Mouse (Mus musculus) kidney, adult 8-10 months (tissue): ENCODE results near the gene Ak5.
A peak's percentile ranks its signal among the peaks of the same experiment; 100 is the strongest.
"Not testable (repeated sequence)": the region's sequence is repeated elsewhere in the genome, so short reads cannot be mapped to it uniquely, and the experiment has no call there.

Source experiments
- DNase-seq, 2 experiments: peaks; one replicate each; pipeline ENCODE4 v3.0.0; 2022

Ak5 gene

GRCm38 (mm10) chr3:152470347-152470746 lies 197.8 kb downstream of the Ak5 start:
- DNase-seq = no peak

- no peak for DNase-seq
These were observed 198.5 kb downstream of the Ak5 start for GRCm38 (mm10) chr3:152469423-152470200.

- DNase-seq = no peak
These were observed 199.6 kb downstream of the Ak5 start for GRCm38 (mm10) chr3:152468569-152469041.

GRCm38 (mm10) chr3:152468032-152468431 lies 200.1 kb downstream of the Ak5 start:
- no peak for DNase-seq

GRCm38 (mm10) chr3:152467312-152467711 lies 200.8 kb downstream of the Ak5 start:
- no peak for DNase-seq

- no peak for DNase-seq
These were observed 201.3 kb downstream of the Ak5 start for GRCm38 (mm10) chr3:152466849-152467248.

- DNase-seq = no peak
These were observed 202.8 kb downstream of the Ak5 start for GRCm38 (mm10) chr3:152465338-152465737.

GRCm38 (mm10) chr3:152464462-152464861 lies 203.7 kb downstream of the Ak5 start:
- no peak for DNase-seq

- DNase-seq = no peak
These were observed 205.3 kb downstream of the Ak5 start for GRCm38 (mm10) chr3:152462900-152463299.

- no peak for DNase-seq
These were observed 206.1 kb downstream of the Ak5 start for GRCm38 (mm10) chr3:152462038-152462547.

- no peak for DNase-seq
These were observed 207.4 kb downstream of the Ak5 start for GRCm38 (mm10) chr3:152460802-152461201.

GRCm38 (mm10) chr3:152458875-152459274 lies 209.3 kb downstream of the Ak5 start:
- DNase-seq = not testable (repeated sequence)

GRCm38 (mm10) chr3:152457308-152458035 lies 210.7 kb downstream of the Ak5 start:
- no peak for DNase-seq

- no peak for DNase-seq
These were observed 215.0 kb downstream of the Ak5 start for GRCm38 (mm10) chr3:152453163-152453562.

- DNase-seq = no peak
These were observed 221.2 kb downstream of the Ak5 start for GRCm38 (mm10) chr3:152446966-152447365.

GRCm38 (mm10) chr3:152444114-152444513 lies 224.0 kb downstream of the Ak5 start:
- DNase-seq = no peak

- no peak for DNase-seq
These were observed 225.4 kb downstream of the Ak5 start for GRCm38 (mm10) chr3:152442795-152443194.

GRCm38 (mm10) chr3:152438068-152438467 lies 230.1 kb downstream of the Ak5 start:
- DNase-seq = peak; percentile 9 to 19

GRCm38 (mm10) chr3:152435590-152435989 lies 232.6 kb downstream of the Ak5 start:
- no peak for DNase-seq

- no peak for DNase-seq
These were observed 235.5 kb downstream of the Ak5 start for GRCm38 (mm10) chr3:152432677-152433076.

- no peak for DNase-seq
These were observed 239.2 kb downstream of the Ak5 start for GRCm38 (mm10) chr3:152428925-152429324.
